ENCODE assay signal across 1 mouse cellular context in the genomic region with DNA sequence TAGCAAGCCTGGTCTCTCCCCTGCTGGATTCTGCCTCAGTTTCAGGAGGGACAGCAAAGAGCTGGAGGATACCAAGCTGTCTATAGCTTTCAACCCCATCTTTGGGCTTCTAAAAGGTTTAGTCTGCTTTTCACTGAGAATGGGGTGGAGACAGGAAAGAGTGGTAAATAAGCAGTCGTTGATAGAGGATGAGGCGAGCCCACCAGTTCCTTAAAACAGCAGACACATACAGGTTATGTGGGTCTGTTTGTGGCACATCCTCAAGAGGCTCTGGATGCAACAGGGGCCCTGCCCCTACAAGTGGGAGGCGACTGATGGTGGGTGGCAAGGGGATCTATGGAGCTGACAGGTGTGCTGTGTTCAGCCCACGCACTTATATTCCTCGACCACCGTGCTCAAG.
TF ChIP-seq lines count a peak whose summit lies in the region.

No protein-coding gene starts in this region.

TF ChIP-seq in MEL, 35 proteins besides CTCF, POLR2A, EP300 and RAD21 (continued from another document):
- TF ChIP-seq GABPA (IDR thresholded peaks at IDR 0.05; ENCODE audit: low read depth, low read length), result no peak
- no peak for TF ChIP-seq BHLHE40 (IDR thresholded peaks at IDR 0.05; ENCODE audit: borderline replicate concordance, low read depth, low read length)
- no peak for TF ChIP-seq SMC3 (IDR thresholded peaks at IDR 0.05; ENCODE audit: low read depth, low read length)
- 0 out of 2 replicates have a peak, but pooled peaks have one; percentile 28 for TF ChIP-seq MAX (IDR thresholded peaks at IDR 0.05; ENCODE audit: low read length)
- no peak for TF ChIP-seq KAT2A (conservative IDR thresholded peaks at IDR 0.05; ENCODE audit: low read depth, low read length)
- TF ChIP-seq CHD1 (IDR thresholded peaks at IDR 0.05; ENCODE audit: low read depth, low read length), result no peak
- TF ChIP-seq ETS1 (IDR thresholded peaks at IDR 0.05; ENCODE audit: low read depth, low read length), result no peak
- TF ChIP-seq MYB (IDR thresholded peaks at IDR 0.05; ENCODE audit: low read depth, low read length), result no peak
- no peak for TF ChIP-seq ZKSCAN1 (IDR thresholded peaks at IDR 0.05; ENCODE audit: low read depth, low read length)
- no peak for TF ChIP-seq POLR2AphosphoS5 (IDR thresholded peaks at IDR 0.05; ENCODE audit: borderline replicate concordance, low read depth, low read length)
- no peak for TF ChIP-seq UBTF (IDR thresholded peaks at IDR 0.05; ENCODE audit: borderline replicate concordance, insufficient read depth, low read depth, low read length)
- 0 out of 2 replicates have a peak, but pooled peaks have one; percentile 8 for TF ChIP-seq RCOR1 (IDR thresholded peaks at IDR 0.05; ENCODE audit: low read depth, low read length)
- no peak for TF ChIP-seq MAZ (IDR thresholded peaks at IDR 0.05; ENCODE audit: low read depth, low read length)
- TF ChIP-seq HCFC1 (IDR thresholded peaks at IDR 0.05; ENCODE audit: low read depth, low read length), result 0 out of 2 replicates have a peak, but pooled peaks have one; percentile 35
- TF ChIP-seq CHD2 (IDR thresholded peaks at IDR 0.05; ENCODE audit: low read length), result no peak
- TF ChIP-seq NRF1 (IDR thresholded peaks at IDR 0.05; ENCODE audit: insufficient read depth, low read depth, low read length, poor library complexity, severe bottlenecking), result no peak
- TF ChIP-seq ELF1 (IDR thresholded peaks at IDR 0.05; ENCODE audit: low read depth, low read length), result no peak
- no peak for TF ChIP-seq ZC3H11A (IDR thresholded peaks at IDR 0.05; ENCODE audit: low read depth, low read length)
- TF ChIP-seq TCF12 (IDR thresholded peaks at IDR 0.05; ENCODE audit: low read depth, low read length), result peak; percentile 47; the same call in 1 of the 2 replicates
- no peak for TF ChIP-seq MXI1 (IDR thresholded peaks at IDR 0.05; ENCODE audit: low read depth, low read length)
- no peak for TF ChIP-seq MEF2A (IDR thresholded peaks at IDR 0.05; ENCODE audit: extremely low read depth, insufficient replicate concordance, low read depth, low read length, poor library complexity, severe bottlenecking)
- TF ChIP-seq ZMIZ1 (IDR thresholded peaks at IDR 0.05; ENCODE audit: low read depth, low read length), result 0 out of 2 replicates have a peak, but pooled peaks have one; percentile 37
- peak; percentile 37 for TF ChIP-seq SIN3A (IDR thresholded peaks at IDR 0.05; ENCODE audit: low read length)
- TF ChIP-seq MYC (IDR thresholded peaks at IDR 0.05; ENCODE audit: low read depth, low read length), result no peak
- no peak; the same call in none of the 2 replicates for TF ChIP-seq NELFE (IDR thresholded peaks at IDR 0.05; ENCODE audit: low read depth, low read length)
- TF ChIP-seq MAFK (IDR thresholded peaks at IDR 0.05; ENCODE audit: borderline replicate concordance, low read depth, low read length), result 0 out of 2 replicates have a peak, but pooled peaks have one; percentile 10
- no peak for TF ChIP-seq TAL1 (IDR thresholded peaks at IDR 0.05; ENCODE audit: low read length)
- no peak for TF ChIP-seq USF1 (IDR thresholded peaks at IDR 0.05; ENCODE audit: low read depth, low read length)
- TF ChIP-seq JUND (IDR thresholded peaks at IDR 0.05; ENCODE audit: low read depth, low read length), result no peak
- no peak for TF ChIP-seq ZNF384 (IDR thresholded peaks at IDR 0.05; ENCODE audit: low read depth, low read length)
- TF ChIP-seq POLR2AphosphoS2 (IDR thresholded peaks at IDR 0.05; ENCODE audit: low read length), result no peak
- TF ChIP-seq GATA1 (IDR thresholded peaks at IDR 0.05; ENCODE audit: low read depth, low read length), result peak; percentile 10; the same call in 1 of the 2 replicates
- 0 out of 2 replicates have a peak, but pooled peaks have one; percentile 8 for TF ChIP-seq TBP (IDR thresholded peaks at IDR 0.05; ENCODE audit: low read depth, low read length)
